In the genomic region with DNA sequence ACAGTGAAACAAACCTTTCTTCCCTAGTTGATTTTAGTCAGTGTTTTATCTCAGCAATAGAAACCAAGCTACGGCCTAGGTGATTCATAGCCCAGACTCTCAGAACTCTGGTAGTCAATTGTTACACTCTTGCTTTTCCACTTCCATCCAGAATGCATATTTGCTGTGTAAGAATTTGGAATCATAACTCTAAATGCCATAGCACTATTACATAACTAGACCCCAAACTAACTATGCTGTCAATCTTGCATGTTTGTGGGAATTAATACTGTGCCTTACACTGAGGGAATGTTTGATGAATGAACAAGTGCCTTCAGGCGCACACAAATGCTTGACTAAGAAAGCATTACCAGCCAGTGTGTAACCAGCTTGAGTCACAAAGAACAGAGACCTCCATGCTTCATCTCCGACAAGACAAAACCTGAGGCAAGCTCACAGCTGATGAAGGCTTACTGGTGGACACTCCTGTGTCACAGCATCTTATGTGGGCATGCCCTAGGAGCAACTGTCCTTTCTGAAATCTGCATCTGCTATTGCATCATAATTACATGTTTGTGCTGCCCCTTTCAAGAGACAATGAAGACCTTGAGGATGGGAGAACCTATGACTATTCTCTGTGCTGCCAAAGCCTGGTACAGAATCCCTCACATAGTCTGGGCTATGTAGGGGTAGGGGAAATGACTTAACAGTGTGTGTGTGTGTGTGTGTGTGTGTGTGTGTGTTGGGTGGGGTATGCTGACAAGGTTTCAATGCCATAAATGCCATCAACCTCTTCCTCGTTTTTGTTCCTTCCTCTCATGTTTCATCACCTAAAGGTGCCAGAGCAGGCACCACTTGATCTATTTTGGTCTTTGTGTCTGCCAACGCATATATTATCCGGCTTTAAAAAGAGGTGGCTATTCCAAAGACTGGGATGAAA, we compare ENCODE assay signal across 22 mouse cellular contexts. TPM values are rescaled to one million over a fixed set of nuclear protein-coding genes. Genes with fewer than 3 reads are reported as not detected.
DNase-seq lines count a peak whose midpoint lies in the region; ATAC-seq and TF ChIP-seq lines count a peak whose summit lies in the region.
"Had no signal": no experiment of that assay in that cellular context is flagged by ENCODE, and none has a peak within 500 bp of the region (broad histone marks: within the 10 kb centered on the region; RNA-seq: fewer than 3 reads in every experiment).

No protein-coding gene starts in this region.

- no peaks in the 10 kb centered on the region for H3K36me3 ChIP-seq in heart, postnatal 0 days (replicated peaks; ENCODE audit: control insufficient read depth, insufficient read depth, low read length)
- H3K36me3 ChIP-seq in midbrain, embryonic 13.5 days, result no peaks in the 10 kb centered on the region
- H3K36me3 ChIP-seq in midbrain, embryonic 16.5 days (ENCODE audit: control insufficient read depth, insufficient read depth, low read length), result no peaks in the 10 kb centered on the region
- H3K36me3 ChIP-seq: heart, embryonic 15.5 days; intestine, embryonic 15.5 days; kidney, embryonic 15.5 days; limb, embryonic 12.5 days; liver, embryonic 13.5 days; lung, embryonic 15.5 days; midbrain, embryonic 12.5 days; stomach, embryonic 15.5 days had no signal

- TF ChIP-seq CTCF in heart, postnatal 0 days (IDR thresholded peaks at IDR 0.05; ENCODE audit: low read depth), result no peak

- H3K27me3 ChIP-seq in heart, postnatal 0 days (ENCODE audit: control insufficient read depth, insufficient read depth, low read length), result no peaks in the 10 kb centered on the region
- no peaks in the 10 kb centered on the region for H3K27me3 ChIP-seq in midbrain, embryonic 13.5 days
- H3K27me3 ChIP-seq in midbrain, embryonic 16.5 days (ENCODE audit: control insufficient read depth, insufficient read depth, low read depth, low read length), result no peaks in the 10 kb centered on the region
- H3K27me3 ChIP-seq: CH12.LX; heart, embryonic 15.5 days; intestine, embryonic 15.5 days; kidney, embryonic 15.5 days; limb, embryonic 12.5 days; lung, embryonic 15.5 days; midbrain, embryonic 12.5 days; stomach, embryonic 15.5 days had no signal

- peaks cover 7% of the 10 kb centered on the region; the same call in 1 of the 2 replicates for H3K4me1 ChIP-seq in heart, postnatal 0 days (ENCODE audit: control insufficient read depth, insufficient read depth)
- 0 out of 2 replicates have a peak, but pooled peaks cover 3% of the 10 kb centered on the region for H3K4me1 ChIP-seq in midbrain, embryonic 13.5 days (replicated peaks)
- H3K4me1 ChIP-seq in midbrain, embryonic 16.5 days (ENCODE audit: control insufficient read depth, insufficient read depth, low read length), result peaks cover 3% of the 10 kb centered on the region; the same call in 1 of the 2 replicates
- H3K4me1 ChIP-seq: intestine, embryonic 15.5 days; kidney, embryonic 15.5 days; limb, embryonic 12.5 days; liver, embryonic 13.5 days; lung, embryonic 15.5 days; stomach, embryonic 15.5 days had no signal

- TF ChIP-seq EP300 in heart, postnatal 0 days (IDR thresholded peaks at IDR 0.05; ENCODE audit: low read depth), result no peak

- H3K9ac ChIP-seq in heart, postnatal 0 days (replicated peaks; ENCODE audit: low read depth, low read length), result no peak overlapping the region
- no peak overlapping the region for H3K9ac ChIP-seq in midbrain, embryonic 13.5 days (replicated peaks)
- H3K9ac ChIP-seq in midbrain, embryonic 16.5 days (ENCODE audit: low read depth, low read length), result no peak overlapping the region
- H3K9ac ChIP-seq: heart, embryonic 15.5 days; intestine, embryonic 15.5 days; kidney, embryonic 15.5 days; limb, embryonic 12.5 days; liver, embryonic 13.5 days; lung, embryonic 15.5 days; midbrain, embryonic 12.5 days; stomach, embryonic 15.5 days had no signal

- intact Hi-C loops in left cerebral cortex, postnatal 14 days (cut with DNase I), result no loop called here

- no peak overlapping the region for H3K27ac ChIP-seq in heart, postnatal 0 days (ENCODE audit: low read depth)
- H3K27ac ChIP-seq in midbrain, embryonic 13.5 days, result peak overlapping the region; percentile 45; the same call in 1 of the 2 replicates
- no peak overlapping the region for H3K27ac ChIP-seq in midbrain, embryonic 16.5 days (ENCODE audit: low read length)
- H3K27ac ChIP-seq: heart, embryonic 15.5 days; intestine, embryonic 15.5 days; kidney, embryonic 15.5 days; limb, embryonic 12.5 days; liver, embryonic 13.5 days; lung, embryonic 15.5 days; macrophage; midbrain, embryonic 12.5 days; stomach, embryonic 15.5 days had no signal

- H3K9me3 ChIP-seq in heart, postnatal 0 days (replicated peaks; ENCODE audit: control insufficient read depth, low read length), result no peaks in the 10 kb centered on the region
- no peaks in the 10 kb centered on the region for H3K9me3 ChIP-seq in midbrain, embryonic 13.5 days
- H3K9me3 ChIP-seq in midbrain, embryonic 16.5 days (replicated peaks; ENCODE audit: control insufficient read depth, low read length, poor library complexity, severe bottlenecking), result no peaks in the 10 kb centered on the region
- H3K9me3 ChIP-seq: heart, embryonic 15.5 days; intestine, embryonic 15.5 days; kidney, embryonic 15.5 days; limb, embryonic 12.5 days; liver, embryonic 13.5 days; lung, embryonic 15.5 days; midbrain, embryonic 12.5 days; stomach, embryonic 15.5 days had no signal

- DNase-seq in heart, postnatal 0 days (ENCODE audit: low spot score), result peak; percentile 30
- no peak for DNase-seq in heart, adult 11 months
- peak; percentile 95 for DNase-seq in Muller cell, postnatal 12 days (ENCODE audit: inconsistent ontology term)
- DNase-seq in left cerebral cortex, postnatal 14 days (ENCODE audit: low spot score in 2 of 2), result peak; percentile 5 to 24
- DNase-seq in thymus, adult 18-20 months, result no peak
- DNase-seq: adrenal gland, postnatal 14 days; cerebellum, adult 2 months; gastrocnemius, postnatal 14 days; liver, embryonic 13.5 days; spleen, adult 18-20 months had no signal

- H3K4me2 ChIP-seq in heart, postnatal 0 days (ENCODE audit: low read depth, low read length), result no peak overlapping the region
- H3K4me2 ChIP-seq in midbrain, embryonic 13.5 days (replicated peaks), result no peak overlapping the region
- no peak overlapping the region for H3K4me2 ChIP-seq in midbrain, embryonic 16.5 days (ENCODE audit: low read length)
- H3K4me2 ChIP-seq: heart, embryonic 15.5 days; intestine, embryonic 15.5 days; kidney, embryonic 15.5 days; limb, embryonic 12.5 days; liver, embryonic 13.5 days; lung, embryonic 15.5 days; midbrain, embryonic 12.5 days; stomach, embryonic 15.5 days had no signal

- no peak overlapping the region for H3K4me3 ChIP-seq in heart, postnatal 0 days (ENCODE audit: low read depth, low read length)
- H3K4me3 ChIP-seq in midbrain, embryonic 13.5 days (replicated peaks), result no peak overlapping the region
- H3K4me3 ChIP-seq in midbrain, embryonic 16.5 days (ENCODE audit: low read depth, low read length), result no peak overlapping the region
- H3K4me3 ChIP-seq: heart, embryonic 15.5 days; intestine, embryonic 15.5 days; kidney, embryonic 15.5 days; limb, embryonic 12.5 days; liver, embryonic 13.5 days; lung, embryonic 15.5 days; midbrain, embryonic 12.5 days; stomach, embryonic 15.5 days had no signal

- WGBS in heart, postnatal 0 days, result 56% methylated on average over 6 of the region's 6 CpGs
- WGBS in midbrain, embryonic 13.5 days, result 79% methylated on average over 6 of the region's 6 CpGs
- 71% methylated on average over 6 of the region's 6 CpGs for WGBS in midbrain, embryonic 16.5 days

- ATAC-seq in heart, postnatal 0 days (ENCODE audit: insufficient read depth, low read depth), result peak; percentile 58; the same call in 1 of the 2 replicates
- peak; percentile 48; the same call in 1 of the 2 replicates for ATAC-seq in midbrain, embryonic 13.5 days
- no peak for ATAC-seq in midbrain, embryonic 16.5 days
- ATAC-seq: forebrain, embryonic 16.5 days; intestine, embryonic 15.5 days had no signal

RNA-seq across cellular contexts. Expression of gene Slc22a23, which starts 27.2 kb away (rescaled TPM):
- 13.9 and 18.9 TPM in 2 replicates for total RNA-seq in heart, postnatal 0 days (2014; rRNA removed; ENCODE audit: low replicate concordance)
- 1.4 and 1.5 TPM in 2 replicates for polyA plus RNA-seq in heart, postnatal 0 days (2015; fragmentation: Nextera tagmentation; extraction: Ambion mirVana)
- polyA plus RNA-seq in midbrain, embryonic 13.5 days (2015; fragmentation: Nextera tagmentation; extraction: Ambion mirVana), result 15.3 and 15.8 TPM in 2 replicates
- 15.2 and 16.2 TPM in 2 replicates for polyA plus RNA-seq in midbrain, embryonic 16.5 days (2015; fragmentation: Nextera tagmentation; extraction: Ambion mirVana)
- 10 to 100 TPM; 66.2 to 70.6 TPM for total RNA-seq in left cerebral cortex, postnatal 14 days (2021)

Comparison
In these comparisons a context has a peak if more than half of its experiments do, and no peak if none do; other contexts are left out.
1. DNase-seq: peak in heart, postnatal 0 days (single experiment), Muller cell, postnatal 12 days (single experiment) and left cerebral cortex, postnatal 14 days (2 of 2); none in heart, adult 11 months (single experiment) and thymus, adult 18-20 months (0 of 2).